ENCODE assay signal across 7 mouse cellular contexts in the genomic region with DNA sequence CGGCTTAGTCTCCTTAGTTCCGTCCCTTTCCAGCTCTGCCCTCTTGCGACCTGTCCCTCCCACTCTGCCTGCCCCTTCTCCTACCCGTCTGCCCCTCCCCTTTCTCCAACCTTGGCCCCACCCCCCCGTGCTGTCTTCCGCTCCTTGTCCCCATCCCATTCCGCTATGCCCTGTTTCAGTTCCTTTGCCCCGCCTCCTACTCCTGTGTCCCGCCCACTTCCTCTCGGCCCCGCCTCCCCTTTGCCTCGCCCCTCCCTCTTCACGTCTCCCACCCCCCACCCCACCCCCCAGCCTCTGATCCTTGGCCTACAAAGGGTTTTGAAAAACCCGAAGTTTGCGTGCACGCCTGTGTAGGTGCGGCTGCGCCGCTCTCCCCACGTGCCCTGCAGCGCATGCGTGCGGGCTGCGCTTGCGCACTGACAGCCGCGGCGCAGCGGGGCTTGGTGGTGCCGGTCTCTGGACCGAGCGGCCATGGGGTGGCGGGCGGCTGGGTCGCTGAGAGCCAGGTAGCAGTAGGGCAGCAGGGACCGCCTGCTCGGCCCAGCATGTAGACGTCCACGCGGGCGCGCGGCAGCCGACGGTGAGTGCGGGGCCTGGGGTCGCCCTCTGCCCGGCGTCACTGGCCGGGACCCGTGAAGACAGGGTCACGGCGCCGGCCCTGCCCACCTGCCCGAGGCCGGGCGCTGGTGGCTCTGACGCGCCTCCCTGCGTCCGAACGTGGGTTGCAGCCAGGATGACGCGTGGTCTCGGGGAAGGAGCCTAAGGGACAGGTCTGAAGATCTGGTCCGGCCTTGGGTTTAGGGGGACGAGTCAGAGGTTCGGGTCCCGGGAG. TPM values are rescaled to one million over a fixed set of nuclear protein-coding genes. Genes with fewer than 3 reads are reported as not detected.
A peak's percentile ranks its signal among the peaks of the same experiment; 100 is the strongest.
DNase-seq lines count a peak whose midpoint lies in the region; ATAC-seq and TF ChIP-seq lines count a peak whose summit lies in the region.

No protein-coding gene starts in this region.

- peak overlapping the region; percentile 86 for H3K4me2 ChIP-seq in intestine, postnatal 0 days (replicated peaks; ENCODE audit: low read depth)
- peak overlapping the region; percentile 75 for H3K4me2 ChIP-seq in midbrain, embryonic 12.5 days (replicated peaks)

- peak; percentile 76 for TF ChIP-seq CTCF in intestine, postnatal 0 days (IDR thresholded peaks at IDR 0.05; ENCODE audit: low read depth)
- TF ChIP-seq CTCF in small intestine, adult 2 months (IDR thresholded peaks at IDR 0.05; ENCODE audit: extremely low read depth, insufficient read length, insufficient replicate concordance, low read depth, low read length), result peak; percentile 33; the same call in 1 of the 2 replicates

- WGBS in embryonic facial prominence, embryonic 10.5 days, result 1% methylated on average over 69 of the region's 69 CpGs
- under 1% methylated on average over 68 of the region's 69 CpGs for WGBS in intestine, postnatal 0 days
- WGBS in midbrain, embryonic 12.5 days, result under 1% methylated on average over 68 of the region's 69 CpGs
- under 1% methylated on average over 69 of the region's 69 CpGs for WGBS in small intestine, adult 2 months

- peaks cover 45% of the 10 kb centered on the region for H3K4me1 ChIP-seq in embryonic facial prominence, embryonic 10.5 days
- peaks cover 6% of the 10 kb centered on the region; the same call in 1 of the 2 replicates for H3K4me1 ChIP-seq in intestine, postnatal 0 days (replicated peaks; ENCODE audit: control insufficient read depth, insufficient read depth, low read length)
- peaks cover 33% of the 10 kb centered on the region for H3K4me1 ChIP-seq in midbrain, embryonic 12.5 days
- H3K4me1 ChIP-seq in small intestine, adult 2 months (ENCODE audit: control insufficient read depth, insufficient read depth, insufficient read length, low read length), result peaks cover 17% of the 10 kb centered on the region; the same call in 1 of the 2 replicates

- DNase-seq in adrenal gland, postnatal 10 days, result peak; percentile 98
- DNase-seq in embryonic facial prominence, embryonic 10.5 days (ENCODE audit: low spot score), result peak; percentile 100
- DNase-seq in gonadal fat pad, adult 2 months (ENCODE audit: low read depth), result peak; percentile 72
- DNase-seq in left cerebral cortex, postnatal 4 days, result peak; percentile 98

- no peaks in the 10 kb centered on the region for H3K9me3 ChIP-seq in embryonic facial prominence, embryonic 10.5 days
- H3K9me3 ChIP-seq in intestine, postnatal 0 days (ENCODE audit: control insufficient read depth), result no peaks in the 10 kb centered on the region
- no peaks in the 10 kb centered on the region for H3K9me3 ChIP-seq in midbrain, embryonic 12.5 days

- peak; percentile 78 for TF ChIP-seq POLR2A in small intestine, adult 2 months (IDR thresholded peaks at IDR 0.05; ENCODE audit: low read depth, low read length)

- H3K9ac ChIP-seq in intestine, postnatal 0 days (ENCODE audit: low read depth, low read length), result peak overlapping the region; percentile 73
- H3K9ac ChIP-seq in midbrain, embryonic 12.5 days (replicated peaks), result peak overlapping the region; percentile 75

- peak overlapping the region; percentile 70 for H3K4me3 ChIP-seq in embryonic facial prominence, embryonic 10.5 days
- peak overlapping the region; percentile 77 for H3K4me3 ChIP-seq in intestine, postnatal 0 days (ENCODE audit: low read depth, low read length)
- H3K4me3 ChIP-seq in midbrain, embryonic 12.5 days, result peak overlapping the region; percentile 85
- peak overlapping the region; percentile 90 for H3K4me3 ChIP-seq in small intestine, adult 2 months (ENCODE audit: low read depth, low read length)

- H3K27ac ChIP-seq in embryonic facial prominence, embryonic 10.5 days (replicated peaks), result peak overlapping the region; percentile 91
- peak overlapping the region; percentile 94 for H3K27ac ChIP-seq in intestine, postnatal 0 days (ENCODE audit: low read depth, low read length)
- H3K27ac ChIP-seq in midbrain, embryonic 12.5 days (replicated peaks), result peak overlapping the region; percentile 92
- peak overlapping the region; percentile 88 for H3K27ac ChIP-seq in small intestine, adult 2 months (ENCODE audit: insufficient read depth, low read depth, low read length)

- intact Hi-C loops in left cerebral cortex, postnatal 4 days (cut with DNase I), result no loop called here

- ATAC-seq in intestine, postnatal 0 days, result peak; percentile 94
- ATAC-seq in midbrain, embryonic 12.5 days (ENCODE audit: low FRiP score, low read depth), result peak; percentile 96

- H3K36me3 ChIP-seq in embryonic facial prominence, embryonic 10.5 days (replicated peaks), result peaks cover 35% of the 10 kb centered on the region
- peaks cover 19% of the 10 kb centered on the region for H3K36me3 ChIP-seq in intestine, postnatal 0 days (ENCODE audit: control insufficient read depth, insufficient read depth)
- H3K36me3 ChIP-seq in midbrain, embryonic 12.5 days, result peaks cover 27% of the 10 kb centered on the region
- peaks cover 22% of the 10 kb centered on the region for H3K36me3 ChIP-seq in small intestine, adult 2 months (ENCODE audit: control insufficient read depth, insufficient read depth, low read length)

- no peaks in the 10 kb centered on the region for H3K27me3 ChIP-seq in embryonic facial prominence, embryonic 10.5 days (replicated peaks; ENCODE audit: low read depth, poor library complexity, severe bottlenecking)
- H3K27me3 ChIP-seq in intestine, postnatal 0 days (replicated peaks; ENCODE audit: control insufficient read depth, insufficient read depth, low read length), result no peaks in the 10 kb centered on the region
- H3K27me3 ChIP-seq in midbrain, embryonic 12.5 days, result no peaks in the 10 kb centered on the region
- no peaks in the 10 kb centered on the region for H3K27me3 ChIP-seq in small intestine, adult 2 months (ENCODE audit: control insufficient read depth, insufficient read depth, low read length)

RNA-seq across cellular contexts. Expression of a gene that starts 1.4 kb away (rescaled TPM):
- 100 to 1,000 TPM; 181 to 185 TPM for total RNA-seq in adrenal gland, postnatal 10 days (2021)
- polyA plus RNA-seq in embryonic facial prominence, embryonic 10.5 days (2016; fragmentation: Nextera tagmentation; extraction: Ambion mirVana), result 108 and 109 TPM in 2 replicates
- polyA plus RNA-seq in gonadal fat pad, adult 2 months (2012; rRNA removed), result 163 and 200 TPM in 2 replicates
- 46.7 and 49.2 TPM in 2 replicates for polyA plus RNA-seq in intestine, postnatal 0 days (2015; fragmentation: Nextera tagmentation; extraction: Ambion mirVana)
- total RNA-seq in left cerebral cortex, postnatal 4 days (2021), result 10 to 100 TPM; 58.8 to 59.5 TPM
- 92.5 and 96.6 TPM in 2 replicates for polyA plus RNA-seq in midbrain, embryonic 12.5 days (2016; fragmentation: Nextera tagmentation; extraction: Ambion mirVana)
- polyA plus RNA-seq in small intestine, adult 2 months (2012; rRNA removed), result 76.8 and 135 TPM in 2 replicates

RNA-seq across cellular contexts. Expression of a gene that starts 37.6 kb away (rescaled TPM):
- 10 to 100 TPM; 25.2 to 26.7 TPM for total RNA-seq in adrenal gland, postnatal 10 days (2021)
- polyA plus RNA-seq in embryonic facial prominence, embryonic 10.5 days (2016; fragmentation: Nextera tagmentation; extraction: Ambion mirVana), result 13.5 and 13.7 TPM in 2 replicates
- 29.2 and 40.0 TPM in 2 replicates for polyA plus RNA-seq in gonadal fat pad, adult 2 months (2012; rRNA removed)
- polyA plus RNA-seq in intestine, postnatal 0 days (2015; fragmentation: Nextera tagmentation; extraction: Ambion mirVana), result 5.1 and 6.1 TPM in 2 replicates
- 10 to 100 TPM; 39.1 to 40.6 TPM for total RNA-seq in left cerebral cortex, postnatal 4 days (2021)
- polyA plus RNA-seq in midbrain, embryonic 12.5 days (2016; fragmentation: Nextera tagmentation; extraction: Ambion mirVana), result 15.4 and 17.1 TPM in 2 replicates
- polyA plus RNA-seq in small intestine, adult 2 months (2012; rRNA removed), result 14.2 and 20.1 TPM in 2 replicates

Comparison
In these comparisons a context has a peak if more than half of its experiments do, and no peak if none do; other contexts are left out.
1. Peak in every context shown above with its lines: DNase-seq, ATAC-seq, H3K4me3 ChIP-seq and H3K27ac ChIP-seq.